Mouse (Mus musculus) embryonic fibroblast, embryonic 13.5 days (primary cell): ENCODE measurements at regions not wholly inside any gene's neighbourhood (a gene's known extent, or its start where the extent isn't known, plus 50 kb on each side); places are given as distances from the start of the nearest gene placed in this dataset.

Experiments used
- CTCF ChIP-seq: IDR thresholded peaks from 2 replicates; pipeline ENCODE4 v1.5.1; 2011; ENCODE audit warnings: mild to moderate bottlenecking, control low read depth, low read length, moderate library complexity, borderline replicate concordance; ENCODE audit not compliant: insufficient read depth
- POLR2A ChIP-seq: IDR thresholded peaks from 2 replicates; pipeline ENCODE4 v1.6.1; 2011; ENCODE audit warnings: low read depth, mild to moderate bottlenecking, control low read depth, low read length, moderate library complexity

DNA sequence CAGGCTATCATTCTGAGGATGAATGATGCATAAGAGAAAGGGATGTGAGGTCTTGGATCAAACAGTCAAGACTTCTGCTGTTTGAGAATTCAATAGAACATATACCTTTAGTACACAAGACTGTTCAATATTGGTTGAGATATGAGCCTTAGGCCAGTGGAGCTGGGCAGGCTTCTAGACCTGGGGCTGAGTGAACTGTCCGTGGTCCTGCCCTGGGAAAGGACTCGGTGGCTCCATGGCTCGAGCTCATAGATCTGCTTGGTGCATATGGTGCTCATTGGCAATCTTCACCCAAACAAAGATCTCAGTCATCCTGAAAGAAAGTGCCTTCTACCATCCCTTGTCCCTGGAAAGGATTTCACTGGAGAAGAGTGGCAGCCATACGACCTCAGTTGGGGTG is 233.7 kb downstream of the Glrx3 start:
- no peak for TF ChIP-seq CTCF
- no peak for TF ChIP-seq POLR2A
